In the genomic region with DNA sequence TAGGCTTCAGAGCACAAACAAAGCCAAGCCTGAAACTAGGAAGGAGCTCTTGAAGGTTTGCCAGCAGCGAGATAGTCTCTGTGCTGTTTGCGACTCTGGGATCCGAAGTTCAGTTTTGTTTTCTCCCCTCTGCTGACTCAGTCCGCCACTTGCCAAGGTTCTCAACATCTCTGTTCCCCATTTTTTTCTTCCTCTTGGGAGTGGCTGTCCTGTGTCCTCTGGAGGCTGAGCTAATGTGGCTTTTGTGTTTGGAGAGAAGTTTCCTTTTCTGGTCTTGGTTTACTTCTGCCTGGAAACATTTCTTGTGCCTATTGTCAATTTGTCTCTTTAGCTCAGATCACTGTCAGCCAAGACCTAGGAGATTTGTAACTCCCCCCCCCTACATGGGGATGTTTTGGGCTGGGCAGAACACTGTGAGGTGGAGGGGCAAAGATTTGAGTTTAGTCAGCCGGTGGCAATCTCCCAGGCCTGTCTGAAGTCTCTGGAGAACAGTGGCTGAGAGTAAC, we compare ENCODE assay signal across 9 mouse cellular contexts.
DNase-seq lines count a peak whose midpoint lies in the region; ATAC-seq and TF ChIP-seq lines count a peak whose summit lies in the region.
"Had no signal": no experiment of that assay in that cellular context is flagged by ENCODE, and none has a peak within 500 bp of the region (broad histone marks: within the 10 kb centered on the region; RNA-seq: fewer than 3 reads in every experiment).

No protein-coding gene starts in this region.

- H3K9ac ChIP-seq in heart, embryonic 11.5 days (ENCODE audit: low read depth, low read length), result no peak overlapping the region

- ATAC-seq in heart, embryonic 11.5 days (replicated peaks; ENCODE audit: insufficient number of reproducible peaks, low FRiP score, low TSS enrichment), result no peak
- ATAC-seq in monocyte, adult 5-6 weeks (replicated peaks; ENCODE audit: insufficient number of reproducible peaks, low FRiP score, low TSS enrichment, poor library complexity, severe bottlenecking), result peak; percentile 70

- no peak overlapping the region for H3K4me3 ChIP-seq in layer of hippocampus, adult 2 months
- H3K4me3 ChIP-seq in heart, embryonic 11.5 days (ENCODE audit: low read depth, low read length), result no peak overlapping the region
- H3K4me3 ChIP-seq in forebrain, embryonic 10.5 days, result no peak overlapping the region

- no peaks in the 10 kb centered on the region for H3K27me3 ChIP-seq in heart, embryonic 11.5 days (ENCODE audit: control insufficient read depth, insufficient read depth, low read length)
- no peaks in the 10 kb centered on the region for H3K27me3 ChIP-seq in forebrain, embryonic 10.5 days (ENCODE audit: poor library complexity, severe bottlenecking)

- no peak for DNase-seq in layer of hippocampus, adult 2 months (ENCODE audit: low spot score in 2 of 2)
- no peak for DNase-seq in layer of hippocampus, adult 9-10 months (ENCODE audit: low spot score)
- DNase-seq in adrenal gland, postnatal 25 days, result peak; percentile 63
- peak; percentile 92 to 94 for DNase-seq in kidney, postnatal 36 days
- DNase-seq in forebrain, embryonic 10.5 days (ENCODE audit: extremely low spot score, low spot score), result no peak
- DNase-seq in thymus, adult 18-20 months, result no peak

- WGBS in heart, embryonic 11.5 days (ENCODE audit: insufficient replicate concordance), result 55% methylated on average over 5 of the region's 5 CpGs
- WGBS in forebrain, embryonic 10.5 days, result 78% methylated on average over 5 of the region's 5 CpGs

- H3K4me2 ChIP-seq in heart, embryonic 11.5 days, result no peak overlapping the region

- peak overlapping the region; percentile 73 for H3K27ac ChIP-seq in layer of hippocampus, adult 2 months
- H3K27ac ChIP-seq in heart, embryonic 11.5 days (ENCODE audit: low read depth, low read length), result peak overlapping the region; percentile 29; the same call in 1 of the 2 replicates
- no peak overlapping the region for H3K27ac ChIP-seq in forebrain, embryonic 10.5 days

- peaks cover 10% of the 10 kb centered on the region for H3K36me3 ChIP-seq in heart, embryonic 11.5 days (ENCODE audit: control insufficient read depth, insufficient read depth, low read length)
- peaks cover 40% of the 10 kb centered on the region for H3K36me3 ChIP-seq in forebrain, embryonic 10.5 days (replicated peaks)

- H3K4me1 ChIP-seq in heart, embryonic 11.5 days (ENCODE audit: control insufficient read depth, insufficient read depth, low read length), result 0 out of 2 replicates have a peak, but pooled peaks cover 3% of the 10 kb centered on the region
- H3K4me1 ChIP-seq in forebrain, embryonic 10.5 days, result no peaks in the 10 kb centered on the region

- no peaks in the 10 kb centered on the region for H3K9me3 ChIP-seq in heart, embryonic 11.5 days (replicated peaks; ENCODE audit: control insufficient read depth, low read length)
- H3K9me3 ChIP-seq in forebrain, embryonic 10.5 days, result no peaks in the 10 kb centered on the region
- H3K9me3 ChIP-seq: G1E had no signal

- TF ChIP-seq CTCF in layer of hippocampus, adult 2 months (conservative IDR thresholded peaks at IDR 0.05), result no peak

Comparison
In these comparisons a context has a peak if more than half of its experiments do, and no peak if none do; other contexts are left out.
1. DNase-seq: peak in adrenal gland, postnatal 25 days (single experiment) and kidney, postnatal 36 days (2 of 2); none in layer of hippocampus, adult 2 months (0 of 2), layer of hippocampus, adult 9-10 months (single experiment), forebrain, embryonic 10.5 days (single experiment) and thymus, adult 18-20 months (0 of 2).